Mouse (Mus musculus) olfactory bulb, adult 2 months (tissue): ENCODE data around the gene Dnajc6. TPM values are rescaled to one million over a fixed set of nuclear protein-coding genes. Genes with fewer than 3 reads are reported as not detected.

Experiments used
- H3K27ac ChIP-seq: fragments of 200-500 bp; 2 replicates; pipeline ENCODE4 v1.5.1; 2012; ENCODE audit warnings: low read depth, low read length; ENCODE audit not compliant: insufficient read depth
- H3K4me1 ChIP-seq: fragments of 200-500 bp; 2 replicates; pipeline ENCODE4 v1.6.1; 2012; ENCODE audit warnings: low read length; ENCODE audit not compliant: control insufficient read depth, insufficient read depth
- H3K4me3 ChIP-seq: fragments of 200-500 bp; 2 replicates; pipeline ENCODE4 v1.5.1; 2012; ENCODE audit warnings: mild to moderate bottlenecking, low read depth, low read length, moderate library complexity; ENCODE audit not compliant: insufficient read depth
- CTCF ChIP-seq: fragments of 200-500 bp; IDR thresholded peaks from 2 replicates; pipeline ENCODE4 v1.5.1; 2012; ENCODE audit warnings: low read depth, mild to moderate bottlenecking, low read length, moderate library complexity; ENCODE audit not compliant: insufficient read depth
- POLR2A ChIP-seq: fragments of 200-500 bp; IDR thresholded peaks from 2 replicates; pipeline ENCODE4 v1.6.1; 2012; ENCODE audit warnings: mild to moderate bottlenecking, low read depth, low read length, moderate library complexity; ENCODE audit not compliant: insufficient read depth
- WGBS: fragments of 180-500 bp; shearing (Covaris S2); methylation state at CpG from one replicate; pipeline ENCODE4 v1.1.7; 2018; 5-methylcytosine and 5-hydroxymethylcytosine counted together
- polyA plus RNA-seq: library from polyadenylated mRNA; stranded (reverse); fragments of >200 nt; gene quantifications from 2 replicates; pipeline ENCODE4 v1.2.4, GENCODE M21; 2012; ENCODE audit warnings: low replicate concordance; ENCODE audit not compliant: missing spikeins, insufficient read depth, insufficient read length

The Dnajc6 gene
- polyA plus RNA-seq, 1 experiment: not detected

- no peak overlapping the region for H3K27ac ChIP-seq
- TF ChIP-seq POLR2A (no peak), CTCF (no peak)
- H3K4me1 ChIP-seq: no peaks in the 10 kb centered on the region
- H3K4me3 ChIP-seq: no peak overlapping the region
These were observed 105.3 kb downstream of the Dnajc6 start for GRCm38 (mm10) chr4:101601758-101602157.

- Histone ChIP-seq H3K4me3 (no peak overlapping the region), H3K4me1 (0 out of 2 replicates have a peak, but pooled peaks cover 2% of the 10 kb centered on the region), H3K27ac (no peak overlapping the region)
- 33% methylated on average over 3 of the region's 3 CpGs for WGBS
- no peak for TF ChIP-seq POLR2A
- no peak for TF ChIP-seq CTCF
These were observed 107.2 kb downstream of the Dnajc6 start for GRCm38 (mm10) chr4:101603635-101604034.

- TF ChIP-seq CTCF: no peak
- TF ChIP-seq POLR2A: no peak
- no peaks in the 10 kb centered on the region; the same call in 1 of the 2 replicates for H3K4me1 ChIP-seq
- 89% methylated on average over 5 of the region's 5 CpGs for WGBS
- no peak overlapping the region for H3K27ac ChIP-seq
- H3K4me3 ChIP-seq: no peak overlapping the region
These were observed 120.1 kb downstream of the Dnajc6 start for GRCm38 (mm10) chr4:101616520-101616919.

GRCm38 (mm10) chr4:101617742-101618141, 121.3 kb downstream of the Dnajc6 start:
- TF ChIP-seq POLR2A (no peak), CTCF (no peak)
- no peaks in the 10 kb centered on the region; the same call in 1 of the 2 replicates for H3K4me1 ChIP-seq
- 86% methylated on average over 2 of the region's 2 CpGs for WGBS
- H3K27ac ChIP-seq: no peak overlapping the region
- H3K4me3 ChIP-seq: no peak overlapping the region

- no peak for TF ChIP-seq CTCF
- no peak for TF ChIP-seq POLR2A
- WGBS: 77% methylated on average over 2 of the region's 2 CpGs
- H3K4me3 ChIP-seq: no peak overlapping the region
- no peak overlapping the region; the same call in 1 of the 2 replicates for H3K27ac ChIP-seq
- H3K4me1 ChIP-seq: no peaks in the 10 kb centered on the region; the same call in 1 of the 2 replicates
These were observed 123.8 kb downstream of the Dnajc6 start for GRCm38 (mm10) chr4:101620206-101620605.

- TF ChIP-seq POLR2A (no peak), CTCF (no peak)
These were observed 124.8 kb downstream of the Dnajc6 start for GRCm38 (mm10) chr4:101621241-101621640.

GRCm38 (mm10) chr4:101625278-101625677, 128.8 kb downstream of the Dnajc6 start:
- Histone ChIP-seq H3K4me3 (no peak overlapping the region), H3K27ac (no peak overlapping the region), H3K4me1 (no peaks in the 10 kb centered on the region)
- TF ChIP-seq CTCF: no peak
- 89% methylated on average over 5 of the region's 5 CpGs for WGBS

More at GRCm38 (mm10) chr4:101621241-101621640, 124.8 kb downstream of the Dnajc6 start:
- no peak overlapping the region for H3K27ac ChIP-seq
- WGBS: 92% methylated on average over 5 of the region's 5 CpGs
- no peaks in the 10 kb centered on the region; the same call in 1 of the 2 replicates for H3K4me1 ChIP-seq
- no peak overlapping the region for H3K4me3 ChIP-seq

- Histone ChIP-seq H3K4me3 (no peak overlapping the region), H3K4me1 (no peaks in the 10 kb centered on the region), H3K27ac (no peak overlapping the region)
- 71% methylated on average over 2 of the region's 2 CpGs for WGBS
- TF ChIP-seq POLR2A (no peak), CTCF (no peak)
These were observed 139.1 kb downstream of the Dnajc6 start for GRCm38 (mm10) chr4:101635596-101635995.

GRCm38 (mm10) chr4:101637472-101637871, 141.0 kb downstream of the Dnajc6 start:
- H3K27ac ChIP-seq: no peak overlapping the region
- TF ChIP-seq POLR2A: no peak
- TF ChIP-seq CTCF: no peak
- H3K4me3 ChIP-seq: no peak overlapping the region
- WGBS: 92% methylated on average over 1 of the region's 1 CpGs
- no peaks in the 10 kb centered on the region for H3K4me1 ChIP-seq

GRCm38 (mm10) chr4:101640631-101641030, 144.2 kb downstream of the Dnajc6 start:
- Histone ChIP-seq H3K4me1 (no peaks in the 10 kb centered on the region), H3K4me3 (no peak overlapping the region), H3K27ac (no peak overlapping the region)
- 84% methylated on average over 5 of the region's 5 CpGs for WGBS
- TF ChIP-seq POLR2A: no peak
- no peak for TF ChIP-seq CTCF
